Mouse (Mus musculus) kidney, adult 2 months (tissue): ENCODE measurements around the gene Padi6. TPM values are rescaled to one million over a fixed set of nuclear protein-coding genes. Genes with fewer than 3 reads are reported as not detected.

Experiments used
- DNase-seq: peaks from one replicate; pipeline ENCODE4 v3.0.0; 2021
- H3K27ac ChIP-seq: fragments of 200-500 bp; 2 replicates; pipeline ENCODE4 v1.5.1; 2012; ENCODE audit warnings: low read depth, low read length, control low read depth, inconsistent platforms; ENCODE audit not compliant: insufficient read depth
- H3K27me3 ChIP-seq: fragments of 200-500 bp; replicated peaks from 2 replicates; pipeline ENCODE4 v1.6.1; 2012; ENCODE audit warnings: mild to moderate bottlenecking, moderate library complexity, low read length, inconsistent platforms; ENCODE audit not compliant: control insufficient read depth, insufficient read depth
- H3K36me3 ChIP-seq: fragments of 200-500 bp; 2 replicates; pipeline ENCODE4 v1.6.1; 2012; ENCODE audit warnings: mild to moderate bottlenecking, moderate library complexity, low read length, inconsistent platforms; ENCODE audit not compliant: control insufficient read depth, insufficient read depth
- H3K4me1 ChIP-seq: fragments of 200-500 bp; 2 replicates; pipeline ENCODE4 v1.6.1; 2011; ENCODE audit warnings: low read length; ENCODE audit not compliant: control insufficient read depth, insufficient read depth
- H3K4me3 ChIP-seq: fragments of 200-500 bp; 2 replicates; pipeline ENCODE4 v1.5.1; 2011; ENCODE audit warnings: mild to moderate bottlenecking, low read depth, low read length, control low read depth; ENCODE audit not compliant: insufficient read depth
- CTCF ChIP-seq: fragments of 200-500 bp; conservative IDR thresholded peaks from 2 replicates; pipeline ENCODE4 v1.5.1; 2011; ENCODE audit warnings: low read depth, mild to moderate bottlenecking, control low read depth, low read length, moderate library complexity, mixed read lengths; ENCODE audit not compliant: insufficient read depth, insufficient read length
- POLR2A ChIP-seq: fragments of 200-500 bp; IDR thresholded peaks from one replicate; pipeline ENCODE4 v1.6.1; 2011; ENCODE audit warnings: low read depth, low read length, control low read depth
- WGBS: fragments of 180-500 bp; shearing (Covaris S2); methylation state at CpG from one replicate; pipeline ENCODE4 v1.1.7; 2018; 5-methylcytosine and 5-hydroxymethylcytosine counted together
- polyA plus RNA-seq: library from polyadenylated mRNA; depleted of rRNA; stranded (reverse); fragments of >200 nt; gene quantifications from 2 replicates; pipeline ENCODE4 v1.2.3, GENCODE M21; 2012

Gene Padi6
- polyA plus RNA-seq, 1 experiment, result not detected

- WGBS, result 2% methylated on average over 97 of the region's 107 CpGs
- Histone ChIP-seq H3K4me1 (no peaks in the 10 kb centered on the region; the same call in 1 of the 2 replicates), H3K27me3 (no peaks in the 10 kb centered on the region), H3K4me3 (peak overlapping the region; percentile 89), H3K27ac (no peak overlapping the region), H3K36me3 (no peaks in the 10 kb centered on the region)
- TF ChIP-seq CTCF (no peak), POLR2A (no peak)
- DNase-seq, result peak; percentile 33
Measured at GRCm38 (mm10) chr4:140701716-140702561, 40.5 kb downstream of the Padi6 start.

DNA sequence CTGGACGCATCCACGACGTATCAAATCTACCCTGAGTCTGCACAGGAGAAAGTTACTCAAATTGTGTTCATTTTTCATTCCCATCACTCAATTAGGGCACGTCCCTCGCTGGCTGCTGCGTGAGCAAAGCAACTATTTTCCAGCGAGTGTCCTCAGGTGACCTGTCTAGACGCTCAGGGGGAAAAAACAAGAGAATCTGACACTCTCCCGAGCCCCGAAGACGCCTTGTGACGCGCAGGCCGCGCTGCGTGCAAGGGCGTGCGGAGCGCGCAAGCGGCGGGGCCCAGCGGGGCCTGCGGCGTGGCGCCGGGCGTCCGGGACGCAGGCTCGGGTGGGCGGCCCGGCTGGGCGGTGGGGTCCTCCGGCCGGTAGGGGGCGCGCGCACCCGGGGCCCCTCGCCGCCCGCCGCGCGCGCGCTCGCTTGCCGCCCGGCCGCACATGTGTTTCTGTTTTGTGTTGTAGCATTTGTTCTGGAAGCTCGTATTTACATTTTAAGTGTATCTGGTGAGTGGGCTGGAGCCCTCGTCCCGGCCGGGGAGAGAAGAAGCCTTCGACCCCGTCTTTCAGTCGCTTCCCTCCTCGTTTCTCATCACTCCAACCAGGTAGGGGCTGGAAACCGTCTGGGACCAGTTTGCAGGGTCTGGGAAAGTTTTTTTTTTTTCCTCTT lies 41.3 kb downstream of the Padi6 start:
- Histone ChIP-seq H3K36me3 (no peaks in the 10 kb centered on the region), H3K27ac (peak overlapping the region; percentile 45), H3K27me3 (no peaks in the 10 kb centered on the region), H3K4me1 (no peaks in the 10 kb centered on the region; the same call in 1 of the 2 replicates), H3K4me3 (peak overlapping the region; percentile 89)
- peak; percentile 84 for DNase-seq
- 5% methylated on average over 61 of the region's 61 CpGs for WGBS
- TF ChIP-seq CTCF, result 0 out of 2 replicates have a peak, but pooled peaks have one; percentile 17
- TF ChIP-seq POLR2A, result no peak

DNA sequence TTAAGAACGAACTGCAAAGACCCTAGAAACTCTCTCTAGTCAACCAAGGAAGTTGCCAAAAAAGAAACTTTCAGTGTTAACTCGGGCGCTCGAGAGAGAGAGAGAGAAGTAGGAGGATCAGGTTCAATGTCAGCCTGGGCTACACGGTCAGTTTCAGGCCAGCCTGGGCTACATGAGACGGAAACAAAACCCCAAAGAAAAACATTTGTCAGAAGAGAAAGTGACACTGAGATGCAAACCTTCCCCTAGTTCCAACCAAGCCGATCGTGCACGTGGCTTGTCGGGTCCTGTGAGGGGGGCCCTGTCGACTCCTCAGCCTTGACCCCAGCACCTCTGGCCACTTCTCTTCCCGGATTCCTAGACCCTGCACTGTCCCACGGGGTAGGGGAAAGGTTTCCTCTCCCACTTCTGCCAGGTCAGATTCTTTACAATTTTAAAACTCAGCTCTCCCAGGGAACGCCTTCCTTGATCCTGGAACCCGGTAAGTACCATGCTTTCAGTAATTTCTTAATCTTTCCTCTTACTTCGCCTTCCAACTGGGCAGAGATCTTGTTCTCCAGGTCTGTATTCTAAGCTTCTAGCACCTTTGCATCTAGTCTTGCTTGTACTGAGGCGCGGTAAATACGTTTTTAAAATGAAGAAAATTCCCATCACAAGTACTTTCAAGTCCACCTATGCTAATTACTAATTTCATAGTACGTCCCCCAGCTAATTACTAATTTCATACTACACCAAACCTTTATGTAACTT lies 42.0 kb downstream of the Padi6 start, which contains the start of gene Rcc2:
Gene Rcc2, plus strand, starts transcription at position 273 of the 750 bp plus-strand sequence.
- Histone ChIP-seq H3K36me3 (no peaks in the 10 kb centered on the region), H3K4me1 (no peaks in the 10 kb centered on the region; the same call in 1 of the 2 replicates), H3K4me3 (peak within 1 kb of the TSS; percentile 89), H3K27ac (peak within 1 kb of the TSS; percentile 45), H3K27me3 (no peaks in the 10 kb centered on the region)
- TF ChIP-seq CTCF (no peak), POLR2A (no peak)
- 11% methylated on average over 20 of the region's 20 CpGs for WGBS
- DNase-seq, result no peak

GRCm38 (mm10) chr4:140699441-140700127 lies 42.9 kb downstream of the Padi6 start:
- TF ChIP-seq POLR2A (no peak), CTCF (no peak)
- Histone ChIP-seq H3K4me3 (peak overlapping the region; percentile 34), H3K27ac (no peak overlapping the region; the same call in 1 of the 2 replicates), H3K27me3 (no peaks in the 10 kb centered on the region), H3K36me3 (no peaks in the 10 kb centered on the region), H3K4me1 (no peaks in the 10 kb centered on the region; the same call in 1 of the 2 replicates)
- peak; percentile 79 for DNase-seq
- 8% methylated on average over 29 of the region's 29 CpGs for WGBS

GRCm38 (mm10) chr4:140695675-140696585 lies 46.5 kb downstream of the Padi6 start:
- Histone ChIP-seq H3K27me3 (no peaks in the 10 kb centered on the region), H3K27ac (no peak overlapping the region), H3K36me3 (no peaks in the 10 kb centered on the region), H3K4me1 (no peaks in the 10 kb centered on the region), H3K4me3 (no peak overlapping the region)
- DNase-seq, result no peak
- TF ChIP-seq POLR2A, result no peak
- no peak for TF ChIP-seq CTCF
- WGBS, result 73% methylated on average over 14 of the region's 14 CpGs

- Histone ChIP-seq H3K27me3 (no peaks in the 10 kb centered on the region), H3K4me1 (no peaks in the 10 kb centered on the region), H3K36me3 (no peaks in the 10 kb centered on the region), H3K4me3 (no peak overlapping the region), H3K27ac (no peak overlapping the region)
- no peak for DNase-seq
- no peak for TF ChIP-seq POLR2A
- no peak for TF ChIP-seq CTCF
- WGBS, result 80% methylated on average over 7 of the region's 7 CpGs
Measured at GRCm38 (mm10) chr4:140695146-140695545, 47.3 kb downstream of the Padi6 start.
